Mouse (Mus musculus) A20 (cell line): ENCODE measurements around the gene Inpp4a.

ENCODE experiments used
- DNase-seq: peaks from one replicate; pipeline ENCODE4 v3.0.0-alpha.2; 2011; ENCODE audit warnings: low read depth, low spot score

Inpp4a gene

GRCm38 (mm10) chr1:37299540-37300491, at the start of gene Inpp4a:
TSS of gene Inpp4a (plus strand) at chr1:37299865.
- DNase-seq: peak; percentile 95

DNA sequence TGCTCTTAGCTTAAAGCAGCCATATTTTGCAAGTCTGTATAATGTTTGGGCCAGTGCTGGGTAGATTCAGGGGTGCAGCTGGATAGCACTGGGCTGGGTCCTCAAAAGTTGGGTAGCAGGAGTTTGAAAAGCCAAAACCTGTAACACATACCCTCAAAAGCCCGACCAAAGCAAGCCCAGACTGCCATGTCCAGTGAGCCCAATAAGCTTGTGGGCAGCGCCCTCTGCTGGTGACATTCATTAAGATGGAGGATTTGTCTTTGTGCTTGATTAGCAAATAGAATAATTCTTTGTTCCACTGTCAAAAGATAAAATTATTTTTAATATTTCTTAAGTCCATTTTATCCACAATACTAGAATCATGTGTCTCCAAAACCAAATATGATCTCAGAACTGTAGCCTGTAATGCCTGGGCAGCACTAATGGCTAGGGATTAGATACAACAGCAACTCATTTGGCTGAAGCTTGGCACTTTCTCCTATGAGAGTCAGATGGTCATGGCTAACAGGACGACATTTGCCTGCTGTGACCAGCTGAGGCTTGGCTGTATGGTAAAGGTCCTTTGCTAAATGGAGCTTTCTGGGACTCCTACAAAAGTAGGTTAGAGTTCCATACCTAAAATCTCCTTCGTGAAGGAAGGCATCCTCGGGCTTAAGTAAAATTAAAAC, 48.9 kb upstream of the Inpp4a start:
- DNase-seq: peak; percentile 73

DNA sequence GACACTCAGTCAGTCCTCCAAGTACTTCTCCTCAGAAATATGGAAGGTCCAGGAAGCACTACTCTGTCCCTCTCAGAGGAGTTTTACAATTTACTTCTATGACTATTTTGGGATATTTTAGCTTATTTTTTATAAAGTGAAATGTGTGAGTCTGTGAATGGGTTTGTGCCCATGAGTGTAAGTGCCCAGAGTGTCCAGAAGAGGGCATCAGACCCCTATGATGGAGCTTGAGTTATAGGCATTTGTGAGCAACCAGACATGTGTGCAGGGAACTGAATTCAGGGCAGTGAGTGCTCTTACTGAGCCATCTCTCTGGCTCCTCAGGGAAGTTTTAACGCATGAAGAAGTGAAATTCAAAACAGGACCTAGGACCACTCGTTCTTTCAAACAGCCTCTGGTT, 41.2 kb upstream of the Inpp4a start:
- DNase-seq: peak; percentile 36

GRCm38 (mm10) chr1:37272464-37272863, 27.2 kb upstream of the Inpp4a start:
- peak; percentile 76 for DNase-seq

DNA sequence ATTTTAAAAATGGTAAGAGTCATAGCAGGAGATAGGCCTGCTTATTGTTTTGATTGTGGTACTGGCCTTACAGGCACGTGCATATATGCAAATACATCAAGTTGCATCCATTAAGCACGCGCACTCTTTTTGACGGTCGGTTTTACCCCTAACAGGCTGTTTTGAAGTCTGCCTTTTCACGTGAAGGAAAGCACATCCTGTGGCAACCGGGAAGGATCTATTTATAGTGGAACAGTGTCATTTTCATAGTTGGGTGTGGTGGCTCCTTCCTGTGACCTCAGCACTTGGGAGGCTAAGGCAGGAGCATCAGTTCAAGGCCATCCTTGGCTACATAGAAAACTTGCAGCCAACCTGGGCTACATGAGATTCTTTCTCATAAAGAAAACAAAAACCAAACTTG, 13.1 kb upstream of the Inpp4a start:
- no peak for DNase-seq

- no peak for DNase-seq
These were observed 11.9 kb upstream of the Inpp4a start for GRCm38 (mm10) chr1:37287748-37288147.

DNA sequence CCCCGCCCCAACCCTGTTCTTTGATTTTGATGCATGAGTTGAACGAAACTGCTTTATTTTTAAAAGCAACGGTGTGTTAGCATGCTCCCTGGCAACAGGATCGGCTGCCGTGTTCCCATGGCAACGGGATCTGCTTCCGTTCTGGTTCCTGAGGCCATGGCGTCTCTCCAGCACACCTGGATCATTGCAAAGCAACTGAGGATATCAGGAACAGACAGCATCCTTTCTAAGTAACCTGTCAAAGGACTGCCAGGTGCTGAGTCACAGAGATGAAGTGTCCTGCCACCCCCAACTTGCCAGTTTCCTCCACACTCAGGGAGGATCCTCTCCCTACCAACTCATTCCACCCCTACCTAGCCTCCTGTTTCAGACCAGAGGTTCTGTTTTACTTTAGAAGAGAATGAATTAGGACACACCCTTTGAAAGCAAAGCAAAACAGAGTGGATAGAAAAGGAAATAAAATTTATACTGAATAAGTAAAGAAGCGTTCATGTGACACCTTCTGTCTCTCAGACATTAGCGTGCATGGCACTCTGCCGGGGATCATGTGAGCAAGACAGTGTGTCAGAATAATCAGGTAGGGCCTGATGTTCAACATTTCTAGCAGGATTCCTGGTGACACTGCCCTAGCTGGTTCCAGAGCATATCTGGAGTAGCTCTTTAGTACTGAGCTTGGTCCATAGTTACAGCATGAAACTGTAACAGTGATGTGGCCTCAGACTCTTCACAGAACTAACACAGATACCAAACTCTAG, 11.3 kb upstream of the Inpp4a start:
- no peak for DNase-seq

DNA sequence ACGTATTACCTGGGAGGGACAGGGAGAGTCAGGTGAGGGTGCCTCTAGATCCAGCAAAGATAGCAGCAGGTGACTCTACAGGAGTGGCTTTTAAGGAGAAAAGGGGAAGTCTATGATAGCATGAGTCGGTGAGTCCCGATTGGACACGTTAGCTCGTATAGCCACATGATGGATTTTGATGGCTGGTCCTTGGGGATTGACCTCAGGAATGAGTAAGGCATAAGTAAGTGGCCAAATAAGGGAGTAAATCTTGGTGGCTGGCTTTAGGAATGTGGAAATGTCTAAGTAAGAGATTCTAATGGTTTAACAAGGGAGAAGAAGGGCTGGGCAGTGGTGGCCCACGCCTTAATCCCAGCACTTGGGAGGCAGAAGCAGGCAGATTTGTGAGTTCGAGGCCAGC, 10.7 kb upstream of the Inpp4a start:
- DNase-seq: no peak

DNA sequence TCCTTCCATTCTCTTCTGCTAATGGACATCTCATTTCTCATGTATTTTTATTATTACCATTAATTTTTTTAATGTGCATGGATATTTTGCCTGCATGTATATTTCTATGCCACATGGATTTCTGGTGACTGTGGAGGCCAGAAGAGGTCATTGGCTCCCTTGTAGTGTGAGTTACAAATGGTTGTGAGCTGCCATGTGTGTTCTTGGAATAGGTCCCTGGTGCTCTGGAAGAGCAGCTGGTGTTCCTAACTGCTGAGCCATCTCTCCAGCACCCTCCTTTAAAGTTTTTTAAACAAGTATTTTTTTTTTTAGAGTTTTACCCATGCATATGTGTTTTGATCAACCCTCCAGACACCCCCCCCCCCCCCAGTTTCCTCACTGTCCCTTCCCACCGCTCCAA, 3.3 kb upstream of the Inpp4a start:
- DNase-seq: no peak

GRCm38 (mm10) chr1:37298904-37299303, 761 bp upstream of the Inpp4a start:
- no peak for DNase-seq

GRCm38 (mm10) chr1:37300650-37301049, 985 bp downstream of the Inpp4a start:
- DNase-seq: peak; percentile 57

GRCm38 (mm10) chr1:37302801-37303200, 3.1 kb downstream of the Inpp4a start:
- no peak for DNase-seq

DNA sequence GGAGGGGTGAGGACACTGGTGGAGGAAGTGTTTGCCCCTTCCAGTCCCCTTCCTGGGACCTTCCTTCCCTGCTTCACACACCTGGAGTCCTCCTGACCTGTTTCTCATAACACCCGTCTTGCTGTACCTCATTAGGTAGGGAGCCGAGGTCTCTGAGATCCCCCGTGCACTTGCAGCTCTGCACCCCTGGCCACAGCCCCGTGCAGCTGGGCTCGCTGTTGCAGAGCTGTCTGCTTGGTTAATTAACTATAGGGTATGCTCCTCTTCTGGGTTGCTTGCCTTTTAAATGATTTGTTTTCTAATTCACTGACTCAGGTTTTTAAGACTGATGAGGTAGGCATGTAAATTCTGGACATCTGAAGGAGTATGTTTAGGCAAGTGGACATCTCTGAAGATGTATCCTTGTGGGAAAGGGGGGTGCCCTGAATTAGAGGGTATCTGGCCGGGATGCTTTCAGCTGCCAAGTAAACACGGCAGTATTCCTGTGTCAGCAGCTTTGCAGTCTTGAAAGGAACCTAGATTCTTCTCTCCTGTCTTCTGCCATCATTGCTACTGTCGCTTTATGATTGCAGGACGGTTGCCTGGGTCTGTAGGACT, 6.1 kb downstream of the Inpp4a start:
- peak; percentile 69 for DNase-seq

- DNase-seq: peak; percentile 71
These were observed 7.9 kb downstream of the Inpp4a start for GRCm38 (mm10) chr1:37307586-37307985.

GRCm38 (mm10) chr1:37308021-37308742, 8.5 kb downstream of the Inpp4a start:
- DNase-seq: peak; percentile 76

- peak; percentile 84 for DNase-seq
These were observed 9.1 kb downstream of the Inpp4a start for GRCm38 (mm10) chr1:37308743-37309100.

DNA sequence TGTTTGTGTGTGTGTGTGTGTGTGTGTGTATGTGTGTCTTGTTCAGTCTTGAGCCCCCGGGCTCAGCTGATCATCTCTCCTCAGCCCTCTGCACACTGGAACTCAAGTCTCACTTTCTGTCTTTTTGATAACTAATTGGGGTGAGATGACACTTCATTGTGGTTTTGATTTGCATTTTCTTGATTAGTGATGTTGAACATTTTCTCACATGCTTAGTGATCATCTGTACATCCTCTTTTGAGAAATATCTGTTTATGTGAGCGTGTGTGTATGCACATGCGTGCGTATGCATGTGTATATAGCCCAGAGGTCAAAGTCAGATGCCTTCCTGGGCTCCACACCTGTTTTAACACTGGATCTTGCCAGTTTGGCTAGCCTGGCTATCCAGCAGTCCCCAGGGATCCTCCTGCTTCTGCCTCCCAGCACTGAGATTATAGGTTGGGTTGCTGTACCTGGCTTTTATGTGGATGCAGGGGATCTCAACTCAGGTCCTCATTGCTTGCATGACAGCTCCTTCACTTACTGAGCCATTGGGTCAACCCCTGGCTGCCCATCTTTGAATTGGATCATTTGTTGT, 10.4 kb downstream of the Inpp4a start:
- DNase-seq: peak; percentile 73

DNA sequence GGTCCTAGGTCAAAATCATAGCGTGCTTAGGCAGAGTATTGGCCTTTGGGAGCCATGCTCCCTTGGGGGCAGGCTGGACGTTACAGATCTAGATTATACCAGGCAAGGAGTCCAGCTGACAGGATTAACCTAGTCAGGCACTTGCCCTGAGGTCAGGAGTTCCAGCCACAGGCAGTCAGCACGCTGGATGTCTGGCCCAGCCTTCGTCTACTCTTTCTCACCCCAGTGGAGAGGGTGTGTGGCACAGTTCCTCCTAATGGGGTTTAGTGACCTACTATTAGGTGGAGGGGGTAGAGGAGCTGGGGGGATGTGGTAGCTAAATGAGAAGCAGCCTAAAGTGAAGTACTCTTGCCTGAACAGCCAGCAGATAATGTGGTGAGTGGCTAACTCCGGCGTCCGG, 14.7 kb downstream of the Inpp4a start:
- no peak for DNase-seq

GRCm38 (mm10) chr1:37317644-37318285, 18.1 kb downstream of the Inpp4a start:
- DNase-seq: no peak

GRCm38 (mm10) chr1:37318558-37318957, 18.9 kb downstream of the Inpp4a start:
- DNase-seq: no peak
